Mouse (Mus musculus): ENCODE measurements around the gene Mdm4.
"Not testable (repeated sequence)": the region's sequence is repeated elsewhere in the genome, so short reads cannot be mapped to it uniquely, and the experiment has no call there.

The Mdm4 gene

GRCm38 (mm10) chr1:133018580-133018979 is 11.8 kb downstream of the Mdm4 start:
- DNase-seq = no peak

GRCm38 (mm10) chr1:133016775-133017428 is 13.5 kb downstream of the Mdm4 start:
- DNase-seq = no peak

DNA sequence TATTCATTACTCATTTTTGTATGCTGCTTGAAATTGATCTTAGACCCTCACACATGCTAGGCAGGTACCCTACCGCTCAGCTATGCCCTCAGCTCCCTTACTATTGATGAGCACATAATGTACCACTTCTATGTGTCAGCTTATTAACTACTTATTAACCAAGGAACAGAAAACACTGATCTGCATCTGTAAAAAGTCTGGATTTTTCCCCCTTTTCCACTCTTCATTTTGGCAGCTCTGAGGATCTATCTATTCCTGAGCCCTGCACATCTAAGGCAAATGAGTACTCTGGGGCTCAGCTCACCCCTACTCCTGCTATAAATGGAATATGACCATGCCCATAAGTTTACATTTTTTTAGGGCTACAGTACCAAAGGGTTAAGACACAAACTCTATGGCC is 16.2 kb downstream of the Mdm4 start:
- no peak for DNase-seq

GRCm38 (mm10) chr1:133013331-133013730 is 17.0 kb downstream of the Mdm4 start:
- no peak for DNase-seq

DNA sequence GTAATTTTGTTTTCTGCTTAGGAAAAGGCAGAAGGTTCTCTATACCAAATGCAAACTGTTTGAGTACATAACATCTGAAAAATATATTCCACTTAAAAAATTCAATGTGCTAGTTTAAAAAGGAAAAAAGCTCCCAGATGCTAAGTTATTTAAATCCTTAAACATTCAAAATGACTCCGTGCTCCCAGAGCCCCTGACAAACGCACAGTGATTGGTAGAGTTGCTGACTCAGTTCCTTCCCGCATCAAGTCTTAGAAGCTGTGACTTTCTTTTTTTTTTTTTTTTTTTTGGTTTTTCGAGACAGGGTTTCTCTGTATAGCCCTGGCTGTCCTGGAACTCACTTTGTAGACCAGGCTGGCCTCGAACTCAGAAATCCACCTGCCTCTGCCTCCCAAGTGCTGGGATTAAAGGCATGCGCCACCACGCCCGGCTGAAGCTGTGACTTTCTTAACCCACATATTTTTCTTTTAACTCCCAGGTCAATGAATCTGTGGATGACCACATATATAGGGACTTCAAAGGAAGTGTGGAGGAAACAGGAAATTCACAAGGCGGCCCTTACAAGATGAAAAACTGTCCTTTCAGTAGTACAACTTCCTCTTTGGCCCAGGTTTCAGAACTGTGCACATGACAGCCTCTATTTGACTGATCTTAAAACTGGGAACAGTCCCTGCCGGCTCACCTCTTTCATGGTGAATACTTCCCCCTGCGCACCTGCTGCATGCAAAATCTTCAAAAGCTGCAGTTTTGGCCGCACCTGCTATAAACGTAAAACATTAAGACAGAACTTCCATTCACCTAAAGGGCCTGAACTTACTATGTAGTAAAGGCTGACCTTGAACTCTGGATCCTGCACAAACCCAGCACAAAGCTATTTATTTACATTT is 18.2 kb downstream of the Mdm4 start:
- DNase-seq = no peak

DNA sequence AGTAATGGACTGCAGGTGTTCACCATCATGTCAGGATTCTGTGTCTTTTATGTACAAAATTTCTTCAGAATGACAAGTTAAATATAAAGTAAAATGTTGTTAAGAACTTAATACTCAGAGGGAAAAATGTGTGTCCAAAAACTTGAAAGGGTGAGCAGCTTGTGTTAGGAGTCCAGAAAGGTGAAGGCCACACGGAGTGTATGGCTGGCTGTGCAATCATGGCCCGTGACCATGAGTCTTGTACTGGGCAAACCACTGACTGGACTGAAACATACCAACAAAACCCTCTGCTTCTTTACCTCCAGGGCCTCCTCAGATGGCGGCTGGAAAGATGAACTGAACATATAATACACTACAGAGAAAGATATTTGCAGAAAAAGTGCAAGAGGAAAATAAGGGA is 23.8 kb downstream of the Mdm4 start:
- DNase-seq = no peak

DNA sequence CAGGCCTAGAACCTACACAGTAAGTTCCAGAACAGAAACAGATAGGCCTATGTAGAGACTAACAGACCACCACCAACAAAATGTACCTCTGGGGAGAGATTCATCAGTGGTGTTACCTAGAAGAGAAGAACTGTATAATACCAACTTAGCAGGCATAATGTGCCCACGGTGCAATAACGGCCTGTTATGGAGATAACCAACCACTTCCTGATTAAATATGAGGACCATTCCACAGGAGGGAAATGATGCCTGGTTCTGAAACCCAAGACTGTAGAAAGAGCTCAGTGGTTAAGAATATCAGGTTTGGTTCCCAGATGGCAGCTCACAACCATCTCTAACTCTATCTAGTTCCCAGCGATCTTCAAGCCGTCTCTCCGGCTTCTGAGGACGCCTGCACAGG is 30.0 kb downstream of the Mdm4 start:
- no peak for DNase-seq

- no peak for DNase-seq
These were observed 38.8 kb downstream of the Mdm4 start for GRCm38 (mm10) chr1:132991580-132991979.

- DNase-seq = no peak
These were observed 39.6 kb downstream of the Mdm4 start for GRCm38 (mm10) chr1:132990733-132991132.

DNA sequence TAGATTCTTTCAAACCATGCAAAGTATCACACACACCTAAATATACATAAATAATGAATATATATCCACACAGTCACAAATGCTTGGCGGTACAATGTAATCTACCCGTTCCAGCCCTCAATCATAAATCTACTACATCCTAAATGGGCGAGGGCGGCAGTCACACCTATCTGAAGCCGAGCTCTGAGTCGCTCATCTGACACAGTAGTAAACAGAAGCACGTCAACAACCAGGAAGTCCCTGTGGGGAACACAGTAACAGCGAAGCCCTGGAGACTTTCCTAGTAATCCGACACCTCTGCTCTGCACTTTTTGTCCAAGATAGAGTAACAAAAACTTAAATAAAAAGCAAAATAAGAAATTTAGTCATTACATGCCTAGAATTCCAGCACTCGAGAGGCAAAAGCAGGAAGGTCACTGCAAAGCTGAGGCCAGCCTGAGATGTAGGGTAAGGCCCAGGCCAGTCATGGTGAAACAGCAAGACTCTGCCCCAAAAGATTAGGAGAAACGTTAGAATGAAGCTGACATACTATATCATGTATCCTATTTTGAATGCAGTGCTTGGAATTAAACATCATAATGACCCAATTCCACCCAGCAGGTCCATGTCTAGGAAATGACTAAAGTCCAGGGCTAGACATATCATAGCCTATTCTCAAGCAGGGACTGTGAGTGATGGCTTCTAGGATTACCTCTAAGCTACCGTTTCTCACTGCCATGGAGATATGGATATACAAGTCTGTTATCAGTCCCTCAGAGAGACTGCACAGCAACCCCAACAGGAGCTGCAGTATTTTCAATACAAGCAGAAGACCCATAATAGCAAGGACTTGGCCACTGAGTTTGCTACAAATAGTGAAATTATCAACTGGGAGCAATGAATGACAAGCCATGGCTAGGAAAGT is 41.6 kb downstream of the Mdm4 start:
- not testable (repeated sequence) for DNase-seq

- DNase-seq = peak; percentile 41 to 64
These were observed 47.6 kb downstream of the Mdm4 start for GRCm38 (mm10) chr1:132982728-132983127.

GRCm38 (mm10) chr1:132981232-132981631 is 49.1 kb downstream of the Mdm4 start:
- no peak for DNase-seq

DNA sequence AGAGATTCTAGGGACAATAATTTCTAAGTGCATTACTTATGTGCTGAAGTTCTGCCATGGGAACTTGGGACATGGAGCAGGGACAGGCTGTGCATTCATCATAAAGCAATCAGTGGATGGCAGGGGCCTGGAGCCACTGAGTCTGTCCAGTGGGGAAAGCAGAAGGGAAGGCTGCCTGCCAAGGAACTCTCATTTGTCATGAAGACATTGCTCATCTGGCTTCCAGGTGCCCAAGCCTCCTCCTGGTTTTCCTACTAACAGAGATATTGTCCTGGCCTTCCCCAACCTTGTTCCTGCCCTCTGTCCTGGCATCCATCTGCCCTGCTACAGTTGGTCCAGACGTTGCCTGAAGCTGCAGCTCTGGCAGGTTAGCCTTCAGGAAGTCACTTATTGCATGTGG is 53.0 kb downstream of the Mdm4 start:
- DNase-seq = no peak

DNA sequence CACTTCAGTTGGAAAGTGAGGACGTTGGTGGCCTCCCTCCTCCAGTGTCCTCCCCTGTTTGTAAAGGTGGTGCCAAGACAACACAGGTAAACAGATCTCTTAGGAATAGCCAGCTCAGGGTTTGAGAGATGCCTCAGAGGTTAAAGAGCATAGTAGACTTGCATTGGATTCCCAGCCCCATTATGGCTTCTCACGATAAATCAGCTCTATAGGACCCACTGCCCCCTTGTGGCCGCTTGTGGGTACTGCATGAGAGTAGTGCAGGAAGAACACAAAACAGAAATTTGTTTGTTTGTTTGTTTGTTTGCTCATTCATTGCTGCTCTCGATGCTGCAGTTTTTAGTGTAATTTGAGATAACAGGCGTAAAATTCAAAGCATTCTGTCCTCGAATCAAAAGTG is 61.7 kb downstream of the Mdm4 start:
- DNase-seq = peak in 1 of 2 experiments; percentile 56

DNA sequence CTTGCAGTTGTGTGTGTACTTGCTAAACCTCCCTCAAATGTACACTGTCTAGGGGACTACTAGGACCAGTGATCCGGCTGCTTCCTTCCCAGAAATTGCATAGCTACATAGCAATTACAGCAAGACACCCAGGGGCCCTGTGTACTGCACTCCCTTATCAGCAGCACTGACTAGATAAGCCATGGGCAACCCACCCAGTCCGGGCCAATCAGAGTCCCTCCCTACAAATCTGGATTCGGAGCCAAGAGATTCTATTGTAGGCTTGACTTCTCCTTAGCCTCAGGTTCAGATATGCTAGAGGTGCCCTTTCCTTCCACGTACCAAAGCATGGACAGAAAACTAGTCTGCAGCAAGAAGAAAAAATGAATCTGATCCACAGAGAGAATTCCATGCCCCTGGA is 65.7 kb downstream of the Mdm4 start:
- no peak for DNase-seq

GRCm38 (mm10) chr1:132964106-132964505 is 66.3 kb downstream of the Mdm4 start:
- no peak for DNase-seq

- no peak for DNase-seq
These were observed 68.6 kb downstream of the Mdm4 start for GRCm38 (mm10) chr1:132961751-132962150.

GRCm38 (mm10) chr1:132956809-132957208 is 73.6 kb downstream of the Mdm4 start:
- no peak for DNase-seq

- no peak for DNase-seq
These were observed 82.5 kb downstream of the Mdm4 start for GRCm38 (mm10) chr1:132947811-132948210.

- no peak for DNase-seq
These were observed 84.5 kb downstream of the Mdm4 start for GRCm38 (mm10) chr1:132945826-132946225.

DNA sequence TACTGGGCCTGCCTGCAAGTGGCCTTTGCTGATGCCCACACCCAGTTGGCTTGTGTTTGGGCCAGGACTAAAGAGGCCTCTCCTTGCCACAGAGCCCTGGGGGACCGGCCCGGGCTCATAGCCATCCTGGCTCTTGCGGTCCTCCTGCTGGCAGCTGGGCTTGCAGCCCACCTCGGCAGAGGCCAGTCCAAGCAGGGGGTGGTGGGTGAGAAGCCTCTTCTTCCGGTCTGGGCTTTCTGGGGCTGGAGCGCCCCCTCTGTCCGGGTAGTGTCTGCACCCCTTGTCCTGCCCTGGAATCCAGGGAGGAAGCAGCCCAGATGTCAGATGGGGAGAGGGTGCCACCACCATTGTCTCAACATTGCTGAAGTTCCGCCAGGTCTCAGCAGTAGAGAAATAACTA is 91.4 kb downstream of the Mdm4 start:
- no peak for DNase-seq

GRCm38 (mm10) chr1:132937296-132938030 is 92.9 kb downstream of the Mdm4 start:
- DNase-seq = no peak

DNA sequence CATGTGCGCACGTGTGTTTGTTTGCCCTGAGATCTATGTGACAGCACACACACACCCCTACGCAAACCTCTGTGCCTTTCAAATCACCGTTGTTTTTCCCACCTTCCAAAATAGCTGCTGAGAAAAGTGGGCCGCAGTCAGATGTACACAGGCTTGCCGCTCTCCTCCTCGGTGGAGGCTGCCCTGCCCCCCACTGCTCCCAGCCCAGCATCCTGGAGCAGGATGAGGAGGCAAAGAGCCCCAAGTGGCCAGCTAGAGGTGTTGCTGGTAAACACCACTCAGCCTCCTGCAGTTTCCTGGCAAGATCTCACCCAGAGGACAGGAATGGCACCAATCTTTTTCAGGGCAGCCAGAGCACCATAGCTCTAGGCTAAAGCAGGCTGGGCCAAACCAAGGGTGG is 95.5 kb downstream of the Mdm4 start:
- DNase-seq = peak; percentile 9 to 40

Data from lung, postnatal 4 days (tissue).